Mouse (Mus musculus) stomach, postnatal 0 days (tissue): ENCODE measurements around the gene St3gal5. TPM values are rescaled to one million over a fixed set of nuclear protein-coding genes. Genes with fewer than 3 reads are reported as not detected.

Experiments
- ATAC-seq: fragments of 200-750 bp; cut with Nextera tagmentation; 2 replicates; pipeline ENCODE4 v1.8.0; 2017; ENCODE audit not compliant: low FRiP score, low TSS enrichment
- DNase-seq: peaks from one replicate; pipeline ENCODE4 v3.0.0-alpha.2; 2016; ENCODE audit warnings: low spot score
- H3K27ac ChIP-seq: fragments of 300-500 bp; sonication (generic); replicated peaks from 2 replicates; pipeline ENCODE4 v1.5.1; 2014; ENCODE audit warnings: mild to moderate bottlenecking, control low read depth
- H3K27me3 ChIP-seq: fragments of 300-500 bp; sonication (generic); 2 replicates; pipeline ENCODE4 v1.6.1; 2014; ENCODE audit warnings: low read length; ENCODE audit not compliant: control insufficient read depth, insufficient read depth
- H3K36me3 ChIP-seq: fragments of 300-500 bp; sonication (generic); 2 replicates; pipeline ENCODE4 v1.6.1; 2014; ENCODE audit warnings: low read length, mixed read lengths; ENCODE audit not compliant: control insufficient read depth, insufficient read depth
- H3K4me1 ChIP-seq: fragments of 300-500 bp; sonication (generic); replicated peaks from 2 replicates; pipeline ENCODE4 v1.6.1; 2014; ENCODE audit warnings: antibody characterized with exemption; ENCODE audit not compliant: control insufficient read depth, insufficient read depth
- H3K4me2 ChIP-seq: fragments of 300-500 bp; sonication (generic); replicated peaks from 2 replicates; pipeline ENCODE4 v1.6.1; 2014; ENCODE audit warnings: low read depth, mild to moderate bottlenecking, control low read depth, moderate library complexity
- H3K4me3 ChIP-seq: fragments of 300-500 bp; sonication (generic); 2 replicates; pipeline ENCODE4 v1.5.1; 2014; ENCODE audit warnings: low read depth, low read length, control low read depth
- H3K9ac ChIP-seq: fragments of 300-500 bp; sonication (generic); 2 replicates; pipeline ENCODE4 v1.6.1; 2014; ENCODE audit warnings: mild to moderate bottlenecking, low read length, control low read depth, mixed read lengths
- H3K9me3 ChIP-seq: fragments of 300-500 bp; sonication (generic); 2 replicates; pipeline ENCODE4 v1.6.1; 2016; ENCODE audit warnings: low read length; ENCODE audit not compliant: control insufficient read depth
- CTCF ChIP-seq: IDR thresholded peaks from 2 replicates; pipeline ENCODE4 v1.5.1; 2016; ENCODE audit warnings: antibody characterized with exemption, low read depth, mild to moderate bottlenecking, moderate library complexity
- EP300 ChIP-seq: optimal IDR thresholded peaks from 2 replicates; pipeline ENCODE3; 2016; ENCODE audit warnings: antibody characterized with exemption
- WGBS: fragments of 180-500 bp; shearing (Covaris S2); extraction: QIAGEN DNeasy Blood & Tissue Kit; methylation state at CpG from one replicate; pipeline ENCODE4 v1.1.7; 2014; 5-methylcytosine and 5-hydroxymethylcytosine counted together
- polyA plus RNA-seq: library from polyadenylated mRNA; unstranded; fragments of >200 nt; fragmentation: Nextera tagmentation; extraction: Ambion mirVana; gene quantifications from 2 replicates; pipeline ENCODE4 v1.2.1, GENCODE M21; 2015

St3gal5 gene
- polyA plus RNA-seq, 1 experiment from 2014 or later, result 14.2 TPM

DNA sequence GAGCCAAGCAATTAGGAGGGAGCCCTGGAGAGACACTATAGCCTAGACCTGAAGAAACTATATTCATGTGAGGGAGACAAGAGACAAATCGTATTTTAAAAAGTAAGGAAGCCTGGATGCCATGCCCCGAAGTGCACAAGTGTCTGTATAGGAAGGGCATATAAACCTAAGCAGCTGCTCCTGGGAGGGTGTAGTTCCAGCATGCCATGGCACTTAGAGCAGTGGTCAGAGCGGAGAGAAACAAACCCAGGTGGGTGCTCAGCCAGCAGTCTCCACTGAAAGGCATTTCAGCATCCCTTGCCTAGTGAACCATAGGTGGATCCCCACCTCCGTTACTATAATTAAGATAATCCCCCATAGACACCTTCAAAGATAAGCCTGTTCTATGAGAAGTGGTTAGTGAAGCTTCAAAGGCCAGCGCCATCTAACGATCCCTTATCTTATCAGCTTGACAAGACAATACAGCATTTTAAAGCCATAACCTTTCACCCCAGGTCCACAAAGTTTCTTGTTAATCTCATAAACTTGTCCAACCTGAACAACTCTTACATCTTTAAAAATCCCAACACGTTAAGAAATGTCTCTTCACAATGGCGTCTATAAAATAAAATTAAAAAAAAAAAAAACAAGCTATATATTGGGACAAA, 20.1 kb downstream of the St3gal5 start:
- Histone ChIP-seq H3K4me1 (no peaks in the 10 kb centered on the region), H3K4me2 (no peak overlapping the region), H3K36me3 (no peaks in the 10 kb centered on the region), H3K27ac (no peak overlapping the region), H3K27me3 (no peaks in the 10 kb centered on the region), H3K4me3 (no peak overlapping the region), H3K9ac (no peak overlapping the region), H3K9me3 (no peaks in the 10 kb centered on the region)
- TF ChIP-seq CTCF (no peak), EP300 (no peak)
- DNase-seq, result no peak
- no peak for ATAC-seq
- WGBS, result 61% methylated on average over 8 of the region's 8 CpGs

DNA sequence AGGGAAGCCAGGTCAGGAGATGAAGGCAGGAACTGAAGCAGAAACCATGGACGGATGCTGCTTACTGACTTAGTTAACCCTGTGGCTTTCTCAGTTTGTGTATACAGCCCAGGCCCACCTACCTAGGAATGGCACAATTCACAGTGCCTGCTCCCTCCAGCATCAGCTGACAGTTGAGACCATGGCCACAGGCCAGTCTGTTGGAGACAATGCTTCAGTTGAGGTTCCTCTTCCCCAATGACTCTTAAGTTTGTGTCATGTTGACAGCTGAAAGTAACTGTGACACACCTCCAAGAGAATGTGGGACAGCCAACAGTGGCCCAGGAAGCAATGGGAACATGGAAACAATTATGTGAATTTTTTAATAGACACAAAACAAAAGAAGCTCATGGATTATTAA, 22.5 kb downstream of the St3gal5 start:
- Histone ChIP-seq H3K4me3 (no peak overlapping the region), H3K27me3 (no peaks in the 10 kb centered on the region), H3K4me1 (no peaks in the 10 kb centered on the region), H3K36me3 (no peaks in the 10 kb centered on the region), H3K9ac (no peak overlapping the region), H3K4me2 (no peak overlapping the region), H3K9me3 (no peaks in the 10 kb centered on the region), H3K27ac (no peak overlapping the region)
- WGBS, result 93% methylated on average over 1 of the region's 1 CpGs
- DNase-seq (no peak), ATAC-seq (no peak)
- no peak for TF ChIP-seq CTCF
- TF ChIP-seq EP300, result no peak

DNA sequence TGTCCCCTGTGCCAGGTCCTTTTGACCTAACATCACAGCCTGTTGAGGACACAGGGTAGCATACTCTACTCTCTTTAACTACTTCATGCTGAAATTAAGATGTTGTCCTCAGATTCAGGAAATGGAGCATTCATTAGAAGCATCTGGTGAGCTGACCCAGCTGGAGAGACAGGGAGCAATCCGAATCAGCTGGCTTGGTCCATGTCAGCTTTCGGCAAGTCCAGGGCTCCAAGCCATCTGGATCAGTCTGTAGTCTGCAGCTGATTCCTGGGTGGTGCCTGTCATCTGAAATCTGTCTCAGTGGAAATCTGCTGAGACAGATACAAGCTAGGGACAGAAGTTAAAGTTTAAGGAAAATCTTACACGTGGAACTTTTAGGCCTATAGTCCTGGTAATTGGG, 23.9 kb downstream of the St3gal5 start:
- no peaks in the 10 kb centered on the region for H3K36me3 ChIP-seq
- no peak overlapping the region for H3K9ac ChIP-seq
- no peaks in the 10 kb centered on the region for H3K4me1 ChIP-seq
- no peak for DNase-seq
- H3K9me3 ChIP-seq, result no peaks in the 10 kb centered on the region
- no peaks in the 10 kb centered on the region for H3K27me3 ChIP-seq
- TF ChIP-seq EP300, result no peak
- TF ChIP-seq CTCF, result no peak
- H3K4me2 ChIP-seq, result no peak overlapping the region
- H3K27ac ChIP-seq, result no peak overlapping the region
- no peak for ATAC-seq
- no peak overlapping the region for H3K4me3 ChIP-seq
- 32% methylated on average over 3 of the region's 3 CpGs for WGBS

DNA sequence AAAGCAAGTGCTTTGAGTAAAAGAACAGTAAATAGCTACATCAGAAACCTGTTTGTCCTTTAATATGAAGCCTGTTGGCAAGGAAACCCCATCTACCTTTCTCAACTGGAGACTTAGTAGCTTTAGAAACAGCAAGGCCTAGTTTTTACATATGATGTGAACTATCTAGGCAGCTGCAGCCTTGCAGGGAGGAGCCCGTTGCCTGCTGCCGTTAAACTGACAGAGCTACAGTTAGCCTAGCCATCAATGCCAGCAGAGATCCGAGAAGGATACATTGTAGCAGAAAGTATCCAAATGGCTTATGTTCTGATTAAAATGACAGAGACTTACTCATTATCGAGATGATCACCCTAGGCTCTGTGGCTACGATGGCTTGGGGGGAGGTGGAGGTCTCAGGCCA, 25.1 kb downstream of the St3gal5 start:
- 78% methylated on average over 5 of the region's 5 CpGs for WGBS
- Histone ChIP-seq H3K4me2 (no peak overlapping the region), H3K4me1 (no peaks in the 10 kb centered on the region), H3K9me3 (no peaks in the 10 kb centered on the region), H3K4me3 (no peak overlapping the region), H3K9ac (no peak overlapping the region), H3K27me3 (no peaks in the 10 kb centered on the region), H3K27ac (no peak overlapping the region), H3K36me3 (no peaks in the 10 kb centered on the region)
- DNase-seq (no peak), ATAC-seq (no peak)
- no peak for TF ChIP-seq CTCF
- TF ChIP-seq EP300, result no peak

DNA sequence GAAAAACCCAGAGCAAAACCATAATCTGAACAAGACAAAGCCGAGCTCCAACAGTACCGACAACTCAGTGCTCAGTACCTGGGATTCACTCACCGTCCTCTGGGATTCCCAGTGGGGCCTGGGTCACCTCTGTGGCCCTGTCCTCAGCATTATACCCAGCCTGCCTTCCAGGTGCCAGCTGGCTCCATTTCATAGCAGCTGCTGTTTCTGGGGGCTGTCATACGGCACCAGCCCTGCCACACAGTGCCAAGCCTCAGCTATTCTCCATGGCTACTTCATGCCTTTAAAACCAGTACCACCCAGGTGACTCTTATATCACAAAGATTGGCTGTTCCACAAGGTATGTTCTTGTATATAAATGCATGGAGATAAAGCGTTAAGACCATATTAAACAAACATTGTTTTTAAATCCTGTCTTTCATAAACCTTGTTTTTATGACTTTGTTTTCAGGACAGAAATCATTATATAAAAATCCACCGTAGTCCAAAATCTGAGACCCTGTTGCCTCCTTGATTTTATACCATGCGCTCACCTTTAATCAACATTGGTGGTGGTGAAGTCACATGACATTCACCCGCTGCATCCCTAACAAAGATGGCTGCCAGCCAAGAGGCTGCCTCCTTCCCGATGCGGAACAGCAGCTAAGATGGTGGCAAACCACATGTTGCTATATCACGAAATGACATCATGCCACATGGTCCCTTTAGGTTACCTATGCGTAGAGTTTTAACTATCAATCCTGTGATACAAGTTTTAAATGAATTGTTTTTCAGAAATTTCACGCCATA, 27.1 kb downstream of the St3gal5 start:
- H3K27ac ChIP-seq, result no peak overlapping the region
- H3K4me3 ChIP-seq, result no peak overlapping the region
- no peaks in the 10 kb centered on the region for H3K36me3 ChIP-seq
- no peak overlapping the region for H3K9ac ChIP-seq
- no peak for DNase-seq
- no peaks in the 10 kb centered on the region for H3K4me1 ChIP-seq
- 93% methylated on average over 13 of the region's 13 CpGs for WGBS
- no peaks in the 10 kb centered on the region for H3K9me3 ChIP-seq
- H3K4me2 ChIP-seq, result no peak overlapping the region
- no peaks in the 10 kb centered on the region for H3K27me3 ChIP-seq
- no peak for TF ChIP-seq EP300
- no peak for TF ChIP-seq CTCF
- no peak for ATAC-seq
